Mouse (Mus musculus): ENCODE data around the gene Oas1e. TPM values are rescaled to one million over a fixed set of nuclear protein-coding genes. Genes with fewer than 3 reads are reported as not detected.

Oas1e gene
- polyA plus RNA-seq, 1 experiment from 2014 or later, result not detected

- WGBS, result 83% methylated on average over 1 of the region's 1 CpGs
- ATAC-seq (ENCODE audit: low read depth), result no peak
- H3K4me3 ChIP-seq (ENCODE audit: low read length), result no peak overlapping the region
Observed at GRCm38 (mm10) chr5:120781646-120782045, 13.7 kb downstream of the Oas1e start.

GRCm38 (mm10) chr5:120779922-120780321 is 15.4 kb downstream of the Oas1e start:
- Histone ChIP-seq H3K4me1 (replicated peaks; ENCODE audit: control insufficient read depth, insufficient read depth, low read length) (no peaks in the 10 kb centered on the region), H3K36me3 (ENCODE audit: control insufficient read depth, insufficient read depth, low read length) (no peaks in the 10 kb centered on the region), H3K4me3 (ENCODE audit: low read length) (no peak overlapping the region), H3K4me2 (ENCODE audit: low read depth, low read length) (no peak overlapping the region), H3K9me3 (ENCODE audit: control insufficient read depth, low read length) (no peaks in the 10 kb centered on the region), H3K27me3 (ENCODE audit: control insufficient read depth, insufficient read depth, low read depth, low read length) (no peaks in the 10 kb centered on the region), H3K27ac (ENCODE audit: low read length) (no peak overlapping the region), H3K9ac (ENCODE audit: low read length) (no peak overlapping the region)
- ATAC-seq (ENCODE audit: low read depth), result peak; percentile 26; the same call in 1 of the 2 replicates
- WGBS, result 31% methylated on average over 3 of the region's 3 CpGs

More at GRCm38 (mm10) chr5:120781646-120782045, 13.7 kb downstream of the Oas1e start:
- no peaks in the 10 kb centered on the region for H3K27me3 ChIP-seq (ENCODE audit: control insufficient read depth, insufficient read depth, low read depth, low read length)
- H3K9ac ChIP-seq (ENCODE audit: low read length), result no peak overlapping the region
- no peaks in the 10 kb centered on the region for H3K36me3 ChIP-seq (ENCODE audit: control insufficient read depth, insufficient read depth, low read length)
- H3K9me3 ChIP-seq (ENCODE audit: control insufficient read depth, low read length), result no peaks in the 10 kb centered on the region
- no peaks in the 10 kb centered on the region for H3K4me1 ChIP-seq (replicated peaks; ENCODE audit: control insufficient read depth, insufficient read depth, low read length)
- H3K4me2 ChIP-seq (ENCODE audit: low read depth, low read length), result no peak overlapping the region
- no peak overlapping the region for H3K27ac ChIP-seq (ENCODE audit: low read length)

DNA sequence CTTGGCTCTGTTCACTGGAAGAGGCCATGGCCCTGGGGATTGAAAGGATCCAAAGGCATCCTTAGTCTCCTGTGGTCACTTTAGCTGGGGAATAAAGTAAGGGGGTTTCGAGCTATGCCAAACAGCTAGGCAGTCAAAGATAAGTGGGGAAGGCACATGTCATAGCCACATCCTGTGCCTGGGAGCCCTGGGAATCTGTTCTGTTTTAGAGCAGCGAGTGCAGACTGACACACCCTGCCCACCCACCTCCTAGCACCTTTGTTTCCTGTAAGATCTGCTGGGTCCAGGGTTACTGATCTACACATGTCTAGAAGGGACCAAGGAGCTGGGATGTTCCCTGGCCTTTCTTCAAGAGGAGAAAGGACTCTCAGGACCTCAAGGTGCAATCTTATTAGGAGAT is 16.4 kb downstream of the Oas1e start:
- Histone ChIP-seq H3K36me3 (ENCODE audit: control insufficient read depth, insufficient read depth, low read length) (no peaks in the 10 kb centered on the region), H3K27me3 (ENCODE audit: control insufficient read depth, insufficient read depth, low read depth, low read length) (no peaks in the 10 kb centered on the region), H3K9me3 (ENCODE audit: control insufficient read depth, low read length) (no peaks in the 10 kb centered on the region), H3K4me2 (ENCODE audit: low read depth, low read length) (no peak overlapping the region), H3K9ac (ENCODE audit: low read length) (no peak overlapping the region), H3K4me1 (replicated peaks; ENCODE audit: control insufficient read depth, insufficient read depth, low read length) (no peaks in the 10 kb centered on the region), H3K4me3 (ENCODE audit: low read length) (no peak overlapping the region), H3K27ac (ENCODE audit: low read length) (no peak overlapping the region)
- 40% methylated on average over 2 of the region's 2 CpGs for WGBS
- no peak for ATAC-seq (ENCODE audit: low read depth)

- Histone ChIP-seq H3K4me1 (replicated peaks; ENCODE audit: control insufficient read depth, insufficient read depth, low read length) (no peaks in the 10 kb centered on the region), H3K4me2 (ENCODE audit: low read depth, low read length) (no peak within 1 kb of the TSS), H3K27ac (ENCODE audit: low read length) (no peak within 1 kb of the TSS), H3K36me3 (ENCODE audit: control insufficient read depth, insufficient read depth, low read length) (no peaks in the 10 kb centered on the region), H3K9ac (ENCODE audit: low read length) (no peak within 1 kb of the TSS), H3K4me3 (ENCODE audit: low read length) (no peak within 1 kb of the TSS), H3K27me3 (ENCODE audit: control insufficient read depth, insufficient read depth, low read depth, low read length) (no peaks in the 10 kb centered on the region), H3K9me3 (ENCODE audit: control insufficient read depth, low read length) (no peaks in the 10 kb centered on the region)
- no peak for ATAC-seq (ENCODE audit: low read depth)
- 65% methylated on average over 9 of the region's 9 CpGs for WGBS
Observed at GRCm38 (mm10) chr5:120777478-120777877, 17.9 kb downstream of the Oas1e start, which contains the start of gene Oas3. TSS of gene Oas3 (minus strand) at chr5:120777661.

DNA sequence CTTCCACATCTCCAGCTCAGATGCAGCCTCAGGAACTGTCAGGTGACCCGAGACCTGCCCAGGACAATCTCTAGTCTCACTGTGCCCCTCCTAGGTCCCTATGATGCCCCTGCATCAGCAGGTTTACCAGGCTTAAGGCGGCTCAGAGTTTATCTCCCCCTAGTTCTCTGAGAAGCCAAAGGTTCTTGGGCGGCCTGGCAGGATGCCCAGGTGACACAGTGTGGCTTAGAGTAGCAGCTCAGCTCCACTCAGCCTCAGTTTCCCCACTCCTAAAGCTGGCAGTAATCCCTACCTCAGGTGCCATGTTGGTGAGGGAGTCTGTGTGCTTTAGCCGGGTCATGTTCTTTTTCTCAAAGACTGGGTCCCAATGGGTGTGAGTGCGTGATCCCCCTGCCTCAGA is 18.5 kb downstream of the Oas1e start:
- H3K27me3 ChIP-seq (ENCODE audit: control insufficient read depth, insufficient read depth, low read depth, low read length), result no peaks in the 10 kb centered on the region
- H3K27ac ChIP-seq (ENCODE audit: low read length), result no peak overlapping the region
- 74% methylated on average over 5 of the region's 5 CpGs for WGBS
- H3K4me3 ChIP-seq (ENCODE audit: low read length), result no peak overlapping the region
- no peaks in the 10 kb centered on the region for H3K4me1 ChIP-seq (replicated peaks; ENCODE audit: control insufficient read depth, insufficient read depth, low read length)
- H3K9me3 ChIP-seq (ENCODE audit: control insufficient read depth, low read length), result no peaks in the 10 kb centered on the region
- no peak for ATAC-seq (ENCODE audit: low read depth)
- no peaks in the 10 kb centered on the region for H3K36me3 ChIP-seq (ENCODE audit: control insufficient read depth, insufficient read depth, low read length)
- no peak overlapping the region for H3K4me2 ChIP-seq (ENCODE audit: low read depth, low read length)
- H3K9ac ChIP-seq (ENCODE audit: low read length), result no peak overlapping the region

DNA sequence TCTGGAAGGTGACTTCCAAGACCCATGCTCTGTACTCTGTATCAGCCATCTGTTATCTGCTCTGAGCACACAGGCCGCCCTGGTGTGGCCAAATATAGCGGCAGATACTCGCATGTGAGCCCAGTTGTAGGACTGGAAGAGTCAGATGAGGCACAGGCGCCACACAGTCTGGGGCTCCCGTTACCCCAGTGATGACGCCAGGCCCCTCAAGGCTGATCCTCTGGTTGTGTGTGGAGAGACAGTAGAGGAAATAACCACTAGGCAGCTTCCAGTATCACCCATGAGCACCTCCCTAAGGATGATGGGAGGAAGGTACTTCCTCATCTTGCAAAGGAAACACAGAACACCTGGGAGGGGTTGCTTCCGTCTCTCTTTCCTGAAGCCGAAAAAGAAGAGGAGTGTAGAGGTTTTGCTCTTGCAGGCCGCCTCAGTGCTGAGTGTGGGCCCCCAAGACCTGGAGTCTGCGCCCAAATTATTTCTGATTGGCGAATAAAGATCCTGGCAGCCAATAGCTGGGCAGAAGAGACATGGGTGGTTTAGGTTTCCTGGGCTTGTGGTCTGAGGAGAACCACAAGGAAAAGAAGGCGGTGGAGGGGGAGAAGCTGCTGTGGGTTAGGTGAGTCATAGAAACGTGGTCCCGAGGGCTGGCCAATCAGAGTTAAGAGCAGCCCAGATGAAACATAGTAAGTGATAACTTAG is 19.9 kb downstream of the Oas1e start:
- H3K36me3 ChIP-seq (ENCODE audit: control insufficient read depth, insufficient read depth, low read length), result no peaks in the 10 kb centered on the region
- H3K4me2 ChIP-seq (ENCODE audit: low read depth, low read length), result no peak overlapping the region
- no peak overlapping the region for H3K4me3 ChIP-seq (ENCODE audit: low read length)
- 58% methylated on average over 14 of the region's 14 CpGs for WGBS
- no peak overlapping the region for H3K9ac ChIP-seq (ENCODE audit: low read length)
- no peaks in the 10 kb centered on the region for H3K9me3 ChIP-seq (ENCODE audit: control insufficient read depth, low read length)
- ATAC-seq (ENCODE audit: low read depth), result no peak
- H3K27me3 ChIP-seq (ENCODE audit: control insufficient read depth, insufficient read depth, low read depth, low read length), result no peaks in the 10 kb centered on the region
- no peaks in the 10 kb centered on the region for H3K4me1 ChIP-seq (replicated peaks; ENCODE audit: control insufficient read depth, insufficient read depth, low read length)
- no peak overlapping the region for H3K27ac ChIP-seq (ENCODE audit: low read length)

- H3K4me3 ChIP-seq (ENCODE audit: low read length), result no peak overlapping the region
- no peak overlapping the region for H3K9ac ChIP-seq (ENCODE audit: low read length)
- no peaks in the 10 kb centered on the region for H3K9me3 ChIP-seq (ENCODE audit: control insufficient read depth, low read length)
- 40% methylated on average over 3 of the region's 3 CpGs for WGBS
- H3K4me2 ChIP-seq (ENCODE audit: low read depth, low read length), result no peak overlapping the region
- no peaks in the 10 kb centered on the region for H3K36me3 ChIP-seq (ENCODE audit: control insufficient read depth, insufficient read depth, low read length)
- H3K4me1 ChIP-seq (replicated peaks; ENCODE audit: control insufficient read depth, insufficient read depth, low read length), result no peaks in the 10 kb centered on the region
- H3K27ac ChIP-seq (ENCODE audit: low read length), result no peak overlapping the region
- H3K27me3 ChIP-seq (ENCODE audit: control insufficient read depth, insufficient read depth, low read depth, low read length), result no peaks in the 10 kb centered on the region
- ATAC-seq (ENCODE audit: low read depth), result no peak
Observed at GRCm38 (mm10) chr5:120769396-120769795, 25.9 kb downstream of the Oas1e start.

- H3K4me3 ChIP-seq (ENCODE audit: low read length), result no peak overlapping the region
- no peaks in the 10 kb centered on the region for H3K4me1 ChIP-seq (replicated peaks; ENCODE audit: control insufficient read depth, insufficient read depth, low read length)
- H3K27ac ChIP-seq (ENCODE audit: low read length), result no peak overlapping the region
- no peak overlapping the region for H3K4me2 ChIP-seq (ENCODE audit: low read depth, low read length)
- ATAC-seq (ENCODE audit: low read depth), result no peak
- no peaks in the 10 kb centered on the region for H3K36me3 ChIP-seq (ENCODE audit: control insufficient read depth, insufficient read depth, low read length)
- no peaks in the 10 kb centered on the region for H3K27me3 ChIP-seq (ENCODE audit: control insufficient read depth, insufficient read depth, low read depth, low read length)
- H3K9me3 ChIP-seq (ENCODE audit: control insufficient read depth, low read length), result no peaks in the 10 kb centered on the region
- no peak overlapping the region for H3K9ac ChIP-seq (ENCODE audit: low read length)
- 61% methylated on average over 8 of the region's 8 CpGs for WGBS
Observed at GRCm38 (mm10) chr5:120765010-120765409, 30.3 kb downstream of the Oas1e start.

- 20% methylated on average over 6 of the region's 6 CpGs for WGBS
- Histone ChIP-seq H3K27ac (ENCODE audit: low read length) (no peak overlapping the region), H3K9me3 (ENCODE audit: control insufficient read depth, low read length) (no peaks in the 10 kb centered on the region), H3K4me3 (ENCODE audit: low read length) (no peak overlapping the region), H3K4me2 (ENCODE audit: low read depth, low read length) (no peak overlapping the region), H3K36me3 (ENCODE audit: control insufficient read depth, insufficient read depth, low read length) (no peaks in the 10 kb centered on the region), H3K27me3 (ENCODE audit: control insufficient read depth, insufficient read depth, low read depth, low read length) (no peaks in the 10 kb centered on the region), H3K4me1 (replicated peaks; ENCODE audit: control insufficient read depth, insufficient read depth, low read length) (no peaks in the 10 kb centered on the region), H3K9ac (ENCODE audit: low read length) (no peak overlapping the region)
- no peak for ATAC-seq (ENCODE audit: low read depth)
Observed at GRCm38 (mm10) chr5:120761901-120762300, 33.4 kb downstream of the Oas1e start.
